In genomic region chr6:91683121-91683520, GRCm38 (mm10) we compare ENCODE assay signal across 8 mouse cellular contexts. TPM values are rescaled to one million over a fixed set of nuclear protein-coding genes. Genes with fewer than 3 reads are reported as not detected.
A peak's percentile ranks its signal among the peaks of the same experiment; 100 is the strongest.
DNase-seq lines count a peak whose midpoint lies in the region; ATAC-seq and TF ChIP-seq lines count a peak whose summit lies in the region.

No protein-coding gene starts in this region.

- H3K9ac ChIP-seq in neural tube, embryonic 11.5 days (ENCODE audit: low read length): peak overlapping the region; percentile 95
- no peak overlapping the region for H3K9ac ChIP-seq in hindbrain, embryonic 13.5 days

- no peak for DNase-seq in neural tube, embryonic 11.5 days (ENCODE audit: low spot score)
- DNase-seq in neural tube, embryonic 10.5 days (ENCODE audit: extremely low spot score, low spot score): no peak
- no peak for DNase-seq in lung, adult 2 months
- no peak for DNase-seq in testis, postnatal 10 days (ENCODE audit: low spot score)
- DNase-seq in adrenal gland, adult 8-10 months: no peak

- H3K4me1 ChIP-seq in neural tube, embryonic 11.5 days (ENCODE audit: control insufficient read depth, insufficient read depth, low read length): peaks cover 30% of the 10 kb centered on the region
- peaks cover 51% of the 10 kb centered on the region for H3K4me1 ChIP-seq in hindbrain, embryonic 13.5 days (replicated peaks)
- H3K4me1 ChIP-seq in lung, adult 2 months (ENCODE audit: control insufficient read depth, insufficient read depth, low read length): peaks cover 30% of the 10 kb centered on the region

- H3K36me3 ChIP-seq in neural tube, embryonic 11.5 days (ENCODE audit: control insufficient read depth, insufficient read depth, low read length): no peaks in the 10 kb centered on the region
- H3K36me3 ChIP-seq in hindbrain, embryonic 13.5 days: no peaks in the 10 kb centered on the region

- no peaks in the 10 kb centered on the region for H3K9me3 ChIP-seq in neural tube, embryonic 11.5 days (ENCODE audit: control insufficient read depth, low read length)
- no peaks in the 10 kb centered on the region for H3K9me3 ChIP-seq in hindbrain, embryonic 13.5 days

- H3K4me3 ChIP-seq in neural tube, embryonic 11.5 days (ENCODE audit: low read depth, low read length): no peak overlapping the region
- no peak overlapping the region for H3K4me3 ChIP-seq in hindbrain, embryonic 13.5 days
- no peak overlapping the region for H3K4me3 ChIP-seq in lung, adult 2 months (replicated peaks; ENCODE audit: extremely low read depth, low read depth, low read length)

- 0 out of 2 replicates have a peak, but pooled peaks have one; percentile 13 for ATAC-seq in neural tube, embryonic 11.5 days (ENCODE audit: insufficient read depth, low FRiP score, low TSS enrichment)
- ATAC-seq in erythroblast, adult 5-6 weeks (replicated peaks; ENCODE audit: low FRiP score, poor library complexity, severe bottlenecking): 0 out of 2 replicates have a peak, but pooled peaks have one; percentile 31
- no peak for ATAC-seq in hindbrain, embryonic 13.5 days (ENCODE audit: low FRiP score)
- ATAC-seq in neutrophil, adult 5-6 weeks (ENCODE audit: extremely low read depth, insufficient number of reproducible peaks, low FRiP score, poor library complexity, severe bottlenecking): peak; percentile 50

- TF ChIP-seq CTCF in lung, adult 2 months (IDR thresholded peaks at IDR 0.05; ENCODE audit: insufficient read depth, low read length): peak; percentile 47

- TF ChIP-seq POLR2A in lung, adult 2 months (IDR thresholded peaks at IDR 0.05; ENCODE audit: borderline replicate concordance, extremely low read depth, low read depth, low read length): no peak

- 48% methylated on average over 3 of the region's 3 CpGs for WGBS in neural tube, embryonic 11.5 days
- 43% methylated on average over 3 of the region's 3 CpGs for WGBS in hindbrain, embryonic 13.5 days
- 40% methylated on average over 3 of the region's 3 CpGs for WGBS in lung, adult 2 months

- no peaks in the 10 kb centered on the region for H3K27me3 ChIP-seq in neural tube, embryonic 11.5 days (ENCODE audit: control insufficient read depth, insufficient read depth, low read length)
- H3K27me3 ChIP-seq in hindbrain, embryonic 13.5 days: no peaks in the 10 kb centered on the region

- H3K27ac ChIP-seq in neural tube, embryonic 11.5 days (ENCODE audit: low read depth, low read length): peak overlapping the region; percentile 91
- H3K27ac ChIP-seq in hindbrain, embryonic 13.5 days: peak overlapping the region; percentile 98

- H3K4me2 ChIP-seq in neural tube, embryonic 11.5 days (ENCODE audit: low read depth): no peak overlapping the region; the same call in 1 of the 2 replicates
- H3K4me2 ChIP-seq in hindbrain, embryonic 13.5 days: no peak overlapping the region

RNA-seq across cellular contexts. Expression of gene Slc6a6, which starts 0.7 kb away (rescaled TPM):
- 47.7 and 53.0 TPM in 2 replicates for polyA plus RNA-seq in neural tube, embryonic 11.5 days (2014; fragmentation: Nextera tagmentation; extraction: Ambion mirVana)
- total RNA-seq in erythroblast, adult 5-6 weeks (2015; ENCODE audit: low replicate concordance): 12.1 and 15.0 TPM in 2 replicates
- 7.1 and 11.6 TPM in 2 replicates for total RNA-seq in erythroblast, adult 5-6 weeks (2017; ENCODE audit: low replicate concordance)
- polyA plus RNA-seq in hindbrain, embryonic 13.5 days (2015; fragmentation: Nextera tagmentation; extraction: Ambion mirVana): 91.0 and 98.3 TPM in 2 replicates
- polyA plus RNA-seq in lung, adult 2 months (2012; rRNA removed): 178 and 228 TPM in 2 replicates
- 143 and 169 TPM in 2 replicates for total RNA-seq in neutrophil, adult 5-6 weeks (2017)
- 100 to 1,000 TPM; 468 to 562 (median 518) TPM for total RNA-seq in adrenal gland, adult 8-10 months (2022)
